Comparison of ENCODE assay signal across 9 mouse cellular contexts in the genomic region with DNA sequence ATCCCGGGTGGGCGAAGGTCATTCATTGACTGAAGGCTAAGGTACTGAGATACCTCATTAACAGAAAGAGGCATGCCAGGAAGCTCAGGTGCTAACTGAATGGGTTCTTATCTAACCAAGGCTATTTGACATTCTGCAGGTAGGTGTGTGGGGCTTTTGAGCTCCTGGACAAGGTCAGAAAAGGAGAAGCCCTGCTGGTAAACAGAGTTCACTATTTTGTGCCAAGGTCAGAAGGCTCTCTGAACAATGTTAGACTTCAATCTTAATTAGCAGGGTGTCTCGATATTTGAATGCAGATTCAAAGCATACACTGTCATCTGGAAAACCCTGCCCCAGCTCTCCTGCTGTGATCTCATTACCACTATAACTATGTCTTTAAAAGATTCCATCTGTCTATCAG.
"Had no signal": no experiment of that assay in that cellular context is flagged by ENCODE, and none has a peak within 500 bp of the region (broad histone marks: within the 10 kb centered on the region; RNA-seq: fewer than 3 reads in every experiment).

No protein-coding gene starts in this region.

- DNase-seq: kidney, adult 11 months; kidney, postnatal 14 days; liver, postnatal 0 days; lung, postnatal 10 days; lung, postnatal 36 days; retina, postnatal 1 day; right cerebral cortex, postnatal 25 days; spleen, adult 18-20 months; thymus, postnatal 25 days had no signal
